Mouse (Mus musculus) lung, embryonic 16.5 days (tissue): Measurements from ENCODE around the gene Tmem164. TPM values are rescaled to one million over a fixed set of nuclear protein-coding genes. Genes with fewer than 3 reads are reported as not detected.

Experiments
- ATAC-seq: fragments of 200-750 bp; cut with Nextera tagmentation; 2 replicates; pipeline ENCODE4 v1.8.0; 2017; ENCODE audit warnings: low read depth, mild to moderate bottlenecking, moderate library complexity
- H3K27ac ChIP-seq: fragments of 300-500 bp; sonication (generic); 2 replicates; pipeline ENCODE4 v1.5.1; 2014; ENCODE audit warnings: mild to moderate bottlenecking, control low read depth, low read length
- H3K27me3 ChIP-seq: fragments of 300-500 bp; sonication (generic); 2 replicates; pipeline ENCODE4 v1.6.1; 2014; ENCODE audit warnings: low read depth, low read length, mixed read lengths; ENCODE audit not compliant: control insufficient read depth, insufficient read depth
- H3K36me3 ChIP-seq: fragments of 300-500 bp; sonication (generic); 2 replicates; pipeline ENCODE4 v1.6.1; 2014; ENCODE audit warnings: low read length; ENCODE audit not compliant: control insufficient read depth, insufficient read depth
- H3K4me1 ChIP-seq: fragments of 300-500 bp; sonication (generic); replicated peaks from 2 replicates; pipeline ENCODE4 v1.6.1; 2014; ENCODE audit warnings: low read length, mixed read lengths; ENCODE audit not compliant: control insufficient read depth, insufficient read depth
- H3K4me2 ChIP-seq: fragments of 300-500 bp; sonication (generic); 2 replicates; pipeline ENCODE4 v1.6.1; 2014; ENCODE audit warnings: low read depth, low read length, control low read depth
- H3K4me3 ChIP-seq: fragments of 300-500 bp; sonication (generic); 2 replicates; pipeline ENCODE4 v1.5.1; 2014; ENCODE audit warnings: mild to moderate bottlenecking, low read length, control low read depth
- H3K9ac ChIP-seq: fragments of 300-500 bp; sonication (generic); 2 replicates; pipeline ENCODE4 v1.6.1; 2014; ENCODE audit warnings: low read length, control low read depth
- H3K9me3 ChIP-seq: fragments of 300-500 bp; sonication (generic); 2 replicates; pipeline ENCODE4 v1.6.1; 2016; ENCODE audit warnings: low read length; ENCODE audit not compliant: control insufficient read depth
- WGBS: fragments of 180-500 bp; shearing (Covaris S2); extraction: QIAGEN DNeasy Blood & Tissue Kit; methylation state at CpG from one replicate; pipeline ENCODE4 v1.1.7; 2014; 5-methylcytosine and 5-hydroxymethylcytosine counted together
- polyA plus RNA-seq: library from polyadenylated mRNA; unstranded; fragments of >200 nt; fragmentation: Nextera tagmentation; extraction: Ambion mirVana; gene quantifications from 2 replicates; pipeline ENCODE4 v1.2.1, GENCODE M21; 2015

Gene Tmem164
- polyA plus RNA-seq, 1 experiment from 2014 or later: 49.4 TPM

GRCm38 (mm10) chrX:142794069-142794610 lies 112.9 kb downstream of the Tmem164 start:
- WGBS: 33% methylated on average over 4 of the region's 4 CpGs
- Histone ChIP-seq H3K36me3 (no peaks in the 10 kb centered on the region), H3K27ac (no peak overlapping the region), H3K9ac (no peak overlapping the region), H3K4me2 (no peak overlapping the region), H3K27me3 (no peaks in the 10 kb centered on the region), H3K9me3 (no peaks in the 10 kb centered on the region), H3K4me3 (no peak overlapping the region), H3K4me1 (no peaks in the 10 kb centered on the region)
- peak; percentile 28; the same call in 1 of the 2 replicates for ATAC-seq

DNA sequence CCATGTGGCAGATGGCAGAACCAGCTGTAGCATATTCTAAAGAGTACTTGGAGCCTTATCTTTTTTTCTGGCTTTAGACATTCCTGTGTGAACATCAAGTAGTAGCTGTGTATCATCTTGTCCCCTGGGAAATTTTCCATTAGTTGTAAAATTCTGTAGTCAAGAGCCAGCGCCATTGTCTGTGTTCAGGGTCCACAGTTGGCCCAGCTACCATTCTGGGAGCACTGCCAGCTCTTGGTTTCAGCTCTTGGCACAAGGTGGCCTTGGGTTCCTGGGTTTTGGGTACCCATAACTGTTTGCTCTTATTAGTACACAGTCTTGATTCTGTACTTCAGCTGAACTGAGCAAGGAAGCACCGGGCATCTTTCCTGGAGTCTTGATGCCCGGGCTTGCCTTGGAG lies 123.4 kb downstream of the Tmem164 start:
- 73% methylated on average over 3 of the region's 3 CpGs for WGBS
- no peaks in the 10 kb centered on the region for H3K9me3 ChIP-seq
- no peak overlapping the region for H3K4me2 ChIP-seq
- H3K27ac ChIP-seq: no peak overlapping the region
- peaks cover 10% of the 10 kb centered on the region for H3K4me1 ChIP-seq
- H3K27me3 ChIP-seq: no peaks in the 10 kb centered on the region
- no peaks in the 10 kb centered on the region for H3K36me3 ChIP-seq
- H3K4me3 ChIP-seq: no peak overlapping the region
- no peak for ATAC-seq
- H3K9ac ChIP-seq: no peak overlapping the region

GRCm38 (mm10) chrX:142806126-142806525 lies 124.9 kb downstream of the Tmem164 start:
- H3K36me3 ChIP-seq: no peaks in the 10 kb centered on the region
- no peak overlapping the region for H3K9ac ChIP-seq
- peaks cover 10% of the 10 kb centered on the region for H3K4me1 ChIP-seq
- H3K27ac ChIP-seq: peak overlapping the region; percentile 52
- no peak overlapping the region for H3K4me3 ChIP-seq
- H3K27me3 ChIP-seq: no peaks in the 10 kb centered on the region
- 40% methylated on average over 6 of the region's 6 CpGs for WGBS
- no peaks in the 10 kb centered on the region for H3K9me3 ChIP-seq
- peak overlapping the region; percentile 38 for H3K4me2 ChIP-seq
- peak; percentile 61 for ATAC-seq

GRCm38 (mm10) chrX:142806620-142807061 lies 125.4 kb downstream of the Tmem164 start:
- Histone ChIP-seq H3K4me2 (peak overlapping the region; percentile 38), H3K4me1 (peaks cover 10% of the 10 kb centered on the region), H3K9me3 (no peaks in the 10 kb centered on the region), H3K27ac (peak overlapping the region; percentile 52), H3K36me3 (no peaks in the 10 kb centered on the region), H3K27me3 (no peaks in the 10 kb centered on the region), H3K9ac (no peak overlapping the region), H3K4me3 (no peak overlapping the region)
- WGBS: 22% methylated on average over 10 of the region's 10 CpGs
- peak; percentile 89 for ATAC-seq

DNA sequence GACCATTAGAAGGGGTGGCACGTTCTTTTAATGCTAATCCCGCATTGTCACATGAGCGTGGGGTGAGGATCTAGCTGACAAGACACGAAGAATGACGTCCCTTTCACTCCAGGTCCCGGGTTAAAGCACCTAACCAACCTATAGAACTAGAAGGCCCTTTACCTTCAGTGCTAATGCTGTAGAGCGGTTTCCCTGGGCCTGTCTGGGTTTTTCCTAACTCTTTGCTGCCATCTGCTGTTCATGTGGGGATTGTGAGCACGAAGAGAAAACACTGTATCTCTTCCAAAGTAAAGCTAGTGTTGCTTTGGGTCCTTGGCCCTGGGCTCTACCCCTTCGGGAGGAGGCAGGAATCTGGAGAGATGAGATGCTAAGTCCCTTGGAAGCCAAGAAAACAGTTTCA lies 127.2 kb downstream of the Tmem164 start:
- no peaks in the 10 kb centered on the region for H3K27me3 ChIP-seq
- no peaks in the 10 kb centered on the region for H3K9me3 ChIP-seq
- WGBS: 37% methylated on average over 9 of the region's 9 CpGs
- no peak overlapping the region for H3K27ac ChIP-seq
- H3K9ac ChIP-seq: no peak overlapping the region
- H3K36me3 ChIP-seq: no peaks in the 10 kb centered on the region
- no peak overlapping the region for H3K4me3 ChIP-seq
- no peak for ATAC-seq
- H3K4me2 ChIP-seq: no peak overlapping the region
- peaks cover 10% of the 10 kb centered on the region for H3K4me1 ChIP-seq

DNA sequence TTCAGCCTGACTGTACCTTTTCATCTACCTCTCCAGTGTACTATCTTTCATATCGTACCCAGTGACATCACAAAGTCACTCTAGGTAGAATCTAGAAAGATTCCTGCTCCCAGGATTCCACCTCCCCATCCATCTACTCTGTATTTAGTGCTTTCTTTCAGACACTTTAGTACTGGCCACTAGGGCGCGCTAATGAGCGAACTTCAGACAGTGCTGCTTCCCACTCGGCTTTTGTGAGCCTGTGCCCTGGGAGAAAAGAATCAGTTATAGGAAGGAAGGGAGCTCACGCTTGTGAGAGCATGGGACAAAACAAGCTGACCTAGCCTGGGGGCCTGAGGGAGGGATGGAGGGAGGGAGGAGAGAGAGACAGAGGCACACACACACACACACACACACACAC lies 131.9 kb downstream of the Tmem164 start:
- Histone ChIP-seq H3K9me3 (no peaks in the 10 kb centered on the region), H3K4me1 (no peaks in the 10 kb centered on the region), H3K4me3 (no peak overlapping the region), H3K4me2 (no peak overlapping the region), H3K9ac (no peak overlapping the region), H3K27ac (no peak overlapping the region), H3K27me3 (no peaks in the 10 kb centered on the region), H3K36me3 (no peaks in the 10 kb centered on the region)
- ATAC-seq: no peak
- WGBS: 17% methylated on average over 6 of the region's 6 CpGs

DNA sequence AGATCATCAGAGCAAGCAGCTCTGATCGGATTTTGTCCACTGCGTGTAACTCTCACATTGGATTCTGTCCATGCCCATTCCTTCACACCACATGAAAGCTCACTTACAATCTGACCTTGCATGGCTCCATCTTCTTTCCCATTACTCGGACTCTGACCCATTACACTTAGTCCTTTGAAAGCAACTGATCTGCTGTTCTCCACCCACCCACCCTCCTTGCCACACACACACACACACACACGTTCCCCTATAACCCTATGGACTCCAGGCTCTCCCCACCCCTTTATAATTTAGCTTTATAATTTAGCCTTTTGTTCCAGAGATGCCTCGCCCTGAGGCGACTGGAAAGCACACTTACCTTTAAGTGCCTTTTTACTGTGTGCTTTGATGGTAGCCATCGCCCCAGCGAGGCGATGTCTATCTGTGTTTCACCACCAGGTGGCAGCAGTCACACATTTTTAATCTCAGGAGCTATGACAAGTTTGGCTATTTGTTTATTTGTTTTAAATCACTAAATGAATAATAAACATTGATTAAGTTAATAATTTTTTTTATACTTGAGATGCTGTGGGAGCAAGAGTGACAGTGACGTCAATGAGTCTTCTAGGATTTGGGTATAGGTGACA lies 137.0 kb downstream of the Tmem164 start:
- Histone ChIP-seq H3K27ac (no peak overlapping the region), H3K36me3 (no peaks in the 10 kb centered on the region)

DNA sequence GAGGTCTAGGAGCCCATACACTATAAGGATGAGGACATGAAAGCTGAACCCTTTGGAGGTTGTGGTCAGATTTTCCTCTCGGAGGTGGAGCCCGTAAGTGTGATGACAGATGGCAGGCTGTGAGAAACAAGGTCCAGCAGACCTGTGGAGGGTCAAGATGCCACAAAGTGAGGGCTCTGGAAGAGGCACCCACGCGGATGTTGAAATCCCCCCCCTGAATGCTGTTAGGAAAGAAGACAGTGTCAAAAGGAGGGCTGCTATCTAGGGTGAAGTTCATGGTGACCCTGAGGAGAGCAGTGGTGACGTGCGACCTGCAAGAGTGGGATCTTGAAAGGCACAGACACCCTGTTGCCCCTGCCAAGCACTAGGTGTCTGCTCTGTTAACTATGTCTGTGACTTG lies 140.0 kb downstream of the Tmem164 start:
- WGBS: 73% methylated on average over 6 of the region's 6 CpGs
- H3K4me2 ChIP-seq: no peak overlapping the region
- H3K36me3 ChIP-seq: no peaks in the 10 kb centered on the region
- no peak for ATAC-seq
- no peak overlapping the region for H3K4me3 ChIP-seq
- no peak overlapping the region for H3K27ac ChIP-seq
- no peaks in the 10 kb centered on the region for H3K9me3 ChIP-seq
- no peaks in the 10 kb centered on the region for H3K4me1 ChIP-seq
- H3K9ac ChIP-seq: no peak overlapping the region
- H3K27me3 ChIP-seq: no peaks in the 10 kb centered on the region

More for the DNA sequence above, 137.0 kb downstream of the Tmem164 start:
- H3K4me2 ChIP-seq: no peak overlapping the region
- H3K27me3 ChIP-seq: no peaks in the 10 kb centered on the region
- no peak overlapping the region for H3K4me3 ChIP-seq
- H3K9ac ChIP-seq: no peak overlapping the region
- H3K9me3 ChIP-seq: no peaks in the 10 kb centered on the region
- WGBS: 36% methylated on average over 10 of the region's 10 CpGs
- ATAC-seq: no peak
- H3K4me1 ChIP-seq: no peaks in the 10 kb centered on the region

- no peak overlapping the region for H3K4me2 ChIP-seq
- H3K4me1 ChIP-seq: no peaks in the 10 kb centered on the region
- no peaks in the 10 kb centered on the region for H3K9me3 ChIP-seq
- H3K4me3 ChIP-seq: no peak overlapping the region
- no peak overlapping the region for H3K27ac ChIP-seq
- H3K36me3 ChIP-seq: no peaks in the 10 kb centered on the region
- no peak overlapping the region for H3K9ac ChIP-seq
- no peaks in the 10 kb centered on the region for H3K27me3 ChIP-seq
- 34% methylated on average over 3 of the region's 3 CpGs for WGBS
- no peak for ATAC-seq
Observed at GRCm38 (mm10) chrX:142821846-142822245, 140.6 kb downstream of the Tmem164 start.
